Mouse (Mus musculus): ENCODE measurements around the gene Surf6.

The Surf6 gene

DNA sequence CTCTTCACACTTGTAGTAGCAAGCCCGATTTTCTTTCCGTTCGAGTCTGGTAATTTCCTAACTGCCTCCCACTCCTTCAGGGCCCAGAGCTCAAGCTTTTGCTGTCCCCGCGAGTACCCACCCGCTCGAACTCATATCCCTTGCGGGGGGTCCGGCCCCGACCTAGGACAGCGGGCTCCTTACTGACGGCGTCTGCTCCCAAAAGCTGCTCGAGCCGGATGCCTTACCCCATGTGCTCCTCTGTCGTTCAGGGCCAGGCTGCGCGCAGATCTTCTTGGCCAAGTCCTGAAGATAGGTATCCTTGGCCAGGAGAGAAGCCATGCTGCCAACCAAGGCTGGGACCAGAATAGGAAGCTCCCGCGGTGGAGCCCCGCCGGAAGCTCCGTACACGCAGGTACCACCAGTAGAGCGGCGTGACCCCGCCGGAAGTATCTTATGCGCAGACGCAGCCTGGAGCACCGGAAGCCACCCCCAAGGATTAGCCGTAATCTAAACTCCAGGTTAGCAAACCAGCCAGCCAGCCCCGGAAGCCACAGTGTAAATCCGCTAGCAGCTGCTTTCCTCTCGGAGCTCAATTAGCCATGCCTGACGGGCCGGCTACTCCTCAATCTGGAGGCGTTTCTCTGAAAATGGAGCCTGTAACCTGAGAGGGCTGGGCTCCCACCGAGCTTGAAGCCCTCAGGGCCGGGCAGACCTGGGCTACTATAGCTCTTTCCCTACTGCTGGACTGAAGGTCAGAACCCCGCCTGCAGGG lies at the start of gene Surf6:
Surf6 (minus strand) TSS at position 413 of the 754 bp plus-strand sequence.
- DNase-seq (ENCODE audit: extremely low spot score), result peak; percentile 93

DNA sequence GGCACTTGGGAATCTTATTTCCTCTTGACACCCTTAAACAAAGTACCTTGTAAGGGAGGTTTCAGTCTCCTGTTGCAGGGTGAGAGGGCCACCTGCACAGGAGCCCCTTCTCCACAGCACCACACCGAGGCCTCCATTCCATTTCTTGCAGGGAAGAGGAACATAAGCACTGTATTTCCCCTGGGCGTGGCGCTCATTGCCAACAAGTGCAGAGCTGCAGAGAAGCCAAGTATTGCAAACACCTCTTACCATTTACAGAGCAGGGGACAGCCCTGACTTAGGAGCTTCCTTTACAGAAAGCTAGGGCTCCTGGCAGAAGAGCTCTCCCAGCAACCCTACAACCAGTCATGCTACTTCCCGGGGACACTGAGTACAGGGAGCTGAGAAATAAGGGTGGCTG lies 49.5 kb upstream of the Surf6 start:
- DNase-seq (ENCODE audit: extremely low spot score), result no peak

DNA sequence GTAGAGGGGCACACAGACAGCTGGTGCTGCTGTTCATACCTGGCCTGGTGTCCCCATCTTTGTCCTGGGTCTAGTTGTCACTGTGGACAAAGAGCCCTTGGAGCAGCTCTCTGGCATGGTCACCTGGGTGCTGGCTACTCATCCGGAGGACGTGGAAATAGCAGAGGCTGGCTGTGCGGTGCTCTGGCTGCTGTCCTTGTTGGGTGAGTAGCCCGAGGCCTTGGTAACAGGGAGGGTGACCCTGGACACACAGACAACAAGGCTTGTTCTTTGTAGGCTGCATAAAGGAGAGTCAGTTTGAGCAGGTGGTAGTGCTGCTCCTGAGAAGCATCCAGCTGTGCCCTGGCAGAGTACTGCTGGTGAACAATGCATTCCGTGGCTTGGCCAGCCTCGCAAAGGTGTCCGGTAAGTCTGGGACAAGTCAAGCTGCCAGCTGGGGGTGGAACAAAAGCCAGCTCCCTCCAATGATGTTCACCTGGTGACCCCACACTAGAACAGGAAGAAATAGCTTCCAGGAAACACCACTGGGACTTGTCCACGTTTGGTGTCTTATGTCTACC lies 48.7 kb upstream of the Surf6 start:
- no peak for DNase-seq (ENCODE audit: extremely low spot score)

DNA sequence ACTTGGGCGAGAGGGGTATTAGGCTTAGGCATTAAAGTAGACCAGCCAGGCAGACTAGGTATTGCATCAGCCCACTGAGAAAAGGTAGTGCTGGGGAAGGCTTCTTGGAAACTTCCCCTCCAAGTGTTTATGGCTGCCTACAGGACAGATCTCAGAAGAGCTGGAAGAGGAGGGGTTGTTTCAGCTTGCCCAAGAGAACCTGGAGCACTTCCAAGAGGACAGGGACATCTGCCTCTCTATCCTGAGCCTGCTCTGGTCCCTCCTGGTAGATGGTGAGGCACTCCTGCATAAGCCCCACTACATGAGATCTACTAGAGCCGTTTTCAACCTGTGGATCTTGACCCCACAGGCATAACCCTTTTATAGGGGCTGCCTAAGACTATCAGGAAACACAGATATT lies 47.7 kb upstream of the Surf6 start:
- no peak for DNase-seq (ENCODE audit: extremely low spot score)

DNA sequence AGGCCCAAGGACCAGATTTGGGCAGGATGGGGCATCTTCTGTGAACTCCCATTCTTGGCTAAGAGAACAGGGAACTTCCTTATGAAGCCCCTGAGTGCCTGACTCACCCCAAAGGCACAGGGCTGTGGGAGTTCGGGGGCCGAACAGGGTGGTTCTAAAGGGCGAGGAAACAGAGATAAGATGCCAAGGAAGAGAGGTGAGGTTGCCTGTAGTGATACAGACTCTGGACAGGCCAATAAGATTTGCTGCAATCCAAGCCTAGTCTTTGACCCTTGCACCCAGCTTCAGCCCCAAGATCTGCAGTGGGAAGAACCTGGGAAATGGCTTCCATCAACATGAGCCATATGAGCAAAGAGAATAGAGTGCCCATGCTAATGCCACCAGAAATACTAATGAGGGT lies 40.6 kb upstream of the Surf6 start:
- no peak for DNase-seq (ENCODE audit: extremely low spot score)

DNA sequence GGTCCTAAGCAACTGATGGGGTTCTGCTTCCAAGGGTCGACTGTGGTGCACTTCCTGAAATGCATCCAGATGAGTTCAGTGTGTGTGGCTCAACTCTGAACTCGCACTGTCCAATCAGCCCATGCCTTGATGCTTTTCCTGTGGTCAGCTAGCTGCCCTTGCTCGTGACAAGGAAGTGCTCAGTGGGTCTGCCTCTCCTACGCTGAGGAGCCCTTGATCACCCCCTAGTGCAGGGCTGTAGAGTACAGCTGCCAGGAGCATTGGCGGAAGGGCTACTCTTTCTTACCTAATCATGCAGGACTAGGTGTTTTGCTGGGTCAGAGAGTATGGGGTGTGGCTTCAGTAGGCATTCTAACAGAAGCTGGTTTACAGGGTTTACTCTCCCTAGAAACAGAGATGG lies 38.9 kb upstream of the Surf6 start:
- no peak for DNase-seq (ENCODE audit: extremely low spot score)

DNA sequence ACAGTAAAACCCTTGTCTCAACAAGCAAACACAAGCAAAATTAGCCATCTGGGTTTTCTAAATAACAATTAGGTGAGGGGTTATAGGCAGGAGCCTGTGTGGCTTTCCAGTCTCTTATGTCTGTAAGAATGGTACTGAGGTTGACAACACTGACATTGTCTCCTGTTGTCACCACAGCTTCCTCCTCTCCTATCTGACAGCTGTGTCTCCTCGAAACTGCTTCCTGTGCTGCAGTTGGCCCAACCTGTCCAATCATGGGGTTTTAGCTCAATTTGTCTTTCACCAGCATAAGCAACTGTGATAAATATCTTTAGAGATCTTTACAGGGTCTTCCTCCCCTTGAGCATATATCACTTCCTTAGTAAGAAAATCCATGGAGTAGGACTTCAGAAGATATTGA lies 33.7 kb upstream of the Surf6 start:
- DNase-seq (ENCODE audit: extremely low spot score), result no peak

DNA sequence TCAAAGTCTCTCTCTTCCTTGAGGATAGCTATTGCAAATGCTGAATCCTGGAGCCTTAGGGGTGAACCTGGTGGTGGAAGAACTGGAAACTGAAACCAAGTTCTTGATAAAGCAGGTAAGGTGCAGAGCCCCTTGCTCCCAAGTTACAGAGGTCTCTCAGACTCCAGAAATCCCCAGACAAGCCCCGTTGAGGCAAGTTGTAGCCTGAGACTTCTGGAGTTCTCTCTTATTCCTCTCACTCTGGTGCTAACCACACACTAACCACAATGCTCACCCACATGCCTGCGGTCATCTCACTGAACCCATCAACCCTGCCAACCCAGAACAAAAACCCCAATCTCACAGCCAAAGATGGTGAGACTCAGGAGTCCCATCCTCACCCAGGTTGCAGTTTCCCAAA lies 32.6 kb upstream of the Surf6 start:
- DNase-seq (ENCODE audit: extremely low spot score), result no peak

DNA sequence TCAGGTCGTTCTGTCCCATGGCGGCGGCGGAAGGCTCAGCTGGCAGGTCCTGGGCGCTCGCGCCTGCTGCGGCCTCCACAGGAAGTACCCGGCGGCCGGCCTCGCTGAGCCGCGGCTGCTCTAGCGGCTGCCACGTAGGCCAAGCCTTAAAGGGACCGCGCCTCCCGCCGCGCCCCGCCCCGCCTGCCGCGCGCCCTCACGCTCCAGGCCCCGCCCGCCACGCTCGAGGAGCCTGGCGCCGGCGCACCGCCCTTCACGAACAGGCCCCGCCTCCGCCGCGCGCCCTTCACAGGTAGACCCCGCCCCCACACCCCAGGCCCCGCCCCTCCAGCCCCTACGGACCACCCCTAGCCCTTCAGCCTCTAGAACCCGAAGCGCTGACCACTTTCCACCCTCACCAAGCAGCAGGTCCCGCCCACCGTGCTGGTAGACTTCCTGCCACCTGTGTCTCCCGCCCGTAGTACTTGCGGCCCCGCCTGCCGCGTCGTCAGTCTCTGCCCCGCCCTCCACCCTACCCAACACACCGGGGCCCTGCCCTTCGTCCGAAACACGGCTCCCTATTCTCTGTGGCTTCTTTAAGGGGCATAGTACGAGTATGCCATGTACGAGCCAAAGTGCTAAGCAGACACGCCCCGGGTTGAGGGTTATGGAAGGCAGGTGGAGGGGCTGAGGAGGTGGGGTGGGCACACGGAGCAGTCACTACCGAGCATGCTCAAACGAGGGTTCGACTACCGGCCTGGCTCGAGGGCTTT lies 30.8 kb upstream of the Surf6 start, which contains the start of the genes Surf4 and Stkld1:
Surf4 (minus strand) TSS at position 625 of the 752 bp plus-strand sequence.
Stkld1 (plus strand) TSS at position 744 of the 752 bp plus-strand sequence.
- peak; percentile 97 for DNase-seq (ENCODE audit: extremely low spot score)

DNA sequence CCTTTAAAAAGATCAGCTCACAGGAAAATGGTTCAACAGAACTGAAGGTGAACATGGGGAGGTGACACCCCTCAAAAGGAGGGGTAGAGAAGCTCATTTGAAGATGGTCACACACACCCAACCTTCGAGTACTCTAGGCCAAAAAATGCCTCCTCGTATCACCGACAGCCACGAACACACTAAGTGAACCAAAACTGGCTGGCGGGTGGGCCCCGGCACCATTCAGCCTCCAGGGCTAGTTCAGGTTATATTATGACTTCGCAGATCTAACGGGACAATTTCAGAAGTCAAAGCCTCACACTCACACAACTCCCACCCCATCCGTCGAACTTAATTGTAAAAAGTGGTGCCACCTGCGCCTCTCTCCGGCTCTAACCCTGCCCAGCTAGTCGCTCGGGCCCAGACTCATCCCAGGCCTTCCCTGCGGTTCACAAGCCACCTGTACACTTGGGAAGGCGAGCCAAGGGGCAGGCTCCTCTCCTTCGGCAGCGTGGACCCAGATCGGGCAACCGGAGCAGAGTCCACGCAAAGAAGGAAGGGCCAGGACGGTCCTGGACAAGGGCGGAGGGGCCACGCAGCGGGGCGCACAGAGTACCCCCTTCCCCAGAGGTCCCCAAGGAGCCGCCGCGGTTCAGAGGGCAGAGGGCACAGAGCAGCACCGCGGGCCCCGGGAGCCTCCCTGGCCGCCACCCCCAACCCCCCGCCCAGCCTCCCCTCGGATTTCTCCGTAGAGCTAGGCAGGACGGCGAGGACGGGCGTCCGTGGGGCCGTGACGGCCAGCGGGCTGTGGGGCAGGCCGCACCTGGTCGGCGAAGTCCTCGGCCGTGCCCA lies 30.0 kb upstream of the Surf6 start:
- DNase-seq (ENCODE audit: extremely low spot score), result no peak

DNA sequence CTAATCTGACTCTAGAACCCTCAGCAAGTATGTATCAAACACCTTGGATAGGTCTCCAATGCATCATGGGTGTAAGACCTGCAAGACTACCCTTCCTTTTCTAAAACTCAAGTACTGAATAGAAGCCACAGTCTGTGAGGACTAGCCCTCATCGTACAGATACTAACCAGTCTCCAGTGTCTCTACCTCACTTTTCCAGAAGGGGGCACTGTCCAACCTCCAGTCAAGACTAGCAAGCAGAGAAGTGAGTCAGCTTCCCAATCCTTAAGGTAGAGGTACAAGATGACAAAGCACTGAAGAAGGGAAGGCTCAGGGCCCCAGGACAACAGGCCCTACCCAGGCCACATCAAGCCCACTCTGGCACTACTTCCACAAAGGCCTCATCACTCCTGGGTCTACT lies 27.7 kb upstream of the Surf6 start:
- peak; percentile 56 for DNase-seq (ENCODE audit: extremely low spot score)

DNA sequence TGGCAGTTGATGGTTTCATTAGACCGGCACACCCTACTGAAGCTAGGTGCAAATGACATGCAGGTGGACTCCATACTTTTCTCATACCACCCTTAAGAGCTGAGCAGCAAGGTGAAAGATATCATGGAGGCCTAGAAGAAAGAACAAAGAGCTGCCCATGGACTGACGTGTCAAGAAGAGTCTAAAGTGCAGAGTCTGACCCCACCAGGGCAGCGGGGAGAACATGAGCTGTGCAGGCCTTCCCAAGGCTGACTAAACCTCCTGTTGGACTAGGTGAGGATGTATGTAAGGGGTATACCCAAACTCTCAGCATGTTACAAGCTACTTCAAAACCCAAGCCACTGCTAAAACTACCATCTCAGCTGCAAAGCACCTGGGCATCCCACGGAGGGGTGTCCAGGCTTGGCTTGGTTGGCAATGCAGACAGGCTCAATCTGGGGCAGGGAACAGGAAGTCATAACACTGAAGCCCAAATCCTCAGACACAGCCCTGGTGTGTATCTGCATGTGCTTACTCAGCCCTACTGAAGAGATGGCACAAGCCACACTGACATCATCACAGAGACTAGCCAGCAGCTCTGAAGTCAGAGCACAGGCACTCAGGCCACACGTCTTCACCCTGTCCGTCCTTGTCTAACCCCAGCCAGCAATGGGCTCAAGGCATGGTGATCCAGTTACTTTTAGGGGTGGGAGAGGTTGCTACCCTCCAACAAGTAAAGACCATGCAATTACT lies 25.2 kb upstream of the Surf6 start:
- DNase-seq (ENCODE audit: extremely low spot score), result no peak

DNA sequence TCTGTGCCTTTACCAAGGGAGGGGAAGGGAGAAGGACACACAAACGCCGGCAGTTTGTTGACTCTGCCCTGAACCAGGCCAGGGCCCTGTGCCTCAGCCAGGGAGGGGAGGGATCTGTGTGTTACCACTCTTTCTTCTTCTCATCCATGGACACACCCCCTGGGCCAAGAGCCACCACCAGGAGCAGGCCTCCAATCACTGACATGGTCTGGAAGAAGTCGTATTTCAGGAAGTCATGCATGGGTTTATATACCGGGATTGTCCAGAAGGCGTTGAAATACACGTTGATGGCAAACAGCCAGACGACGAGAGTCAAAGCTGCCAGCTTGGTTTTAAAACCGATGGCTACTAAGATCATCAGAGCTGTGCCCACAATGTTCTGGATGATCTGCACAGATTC lies 19.1 kb upstream of the Surf6 start:
- no peak for DNase-seq (ENCODE audit: extremely low spot score)

DNA sequence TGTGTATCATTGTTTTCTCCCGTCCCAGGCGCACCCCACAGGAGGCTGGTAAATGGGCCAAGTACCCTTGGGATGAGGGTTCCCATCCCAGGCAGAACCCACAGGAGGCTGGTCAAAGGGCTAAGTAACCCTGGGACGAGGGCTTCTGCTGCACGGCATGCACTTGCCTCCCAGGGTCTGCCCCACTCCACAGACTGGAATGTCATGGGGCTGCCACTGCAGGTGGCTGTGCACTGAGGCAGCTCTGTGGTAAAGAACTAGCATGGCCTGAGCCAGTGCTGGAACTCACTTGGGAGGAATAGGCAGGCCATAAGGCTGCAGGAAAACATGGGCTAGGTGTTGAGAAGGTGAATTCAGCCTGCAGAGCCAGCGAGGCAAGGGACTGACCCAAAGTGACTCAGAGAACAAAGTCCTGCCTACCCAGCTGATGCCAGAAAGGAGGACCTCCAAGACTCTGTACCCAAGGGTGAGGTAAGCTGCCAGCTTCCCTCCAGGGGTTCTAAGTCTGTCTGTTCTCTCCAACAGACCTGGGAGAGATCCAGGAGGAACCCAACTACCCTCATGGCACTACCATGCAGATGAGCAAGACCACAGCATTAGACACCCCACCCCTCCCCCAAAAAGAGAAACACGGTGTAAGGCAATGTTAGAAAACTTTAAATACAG lies 17.6 kb upstream of the Surf6 start:
- DNase-seq (ENCODE audit: extremely low spot score), result no peak

DNA sequence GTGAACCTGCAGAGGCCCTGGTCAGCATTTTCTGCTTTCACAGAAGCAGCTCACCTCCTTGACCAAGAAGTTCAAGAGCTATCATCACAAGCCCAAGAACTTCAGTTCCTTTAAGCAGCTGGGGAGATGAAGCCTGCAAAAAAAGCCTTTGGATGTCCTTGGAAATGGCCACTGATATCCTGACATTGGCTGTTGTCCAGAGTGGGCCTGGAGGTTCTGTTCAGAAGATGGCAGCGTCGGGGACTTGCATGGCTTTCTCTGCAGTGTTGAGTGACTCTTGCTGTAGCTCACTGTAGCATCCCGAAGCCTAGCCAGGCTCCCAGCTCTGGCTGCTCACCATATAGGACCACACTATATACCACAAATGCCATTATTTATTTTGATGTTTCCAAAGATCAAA lies 17.0 kb upstream of the Surf6 start:
- no peak for DNase-seq (ENCODE audit: extremely low spot score)

DNA sequence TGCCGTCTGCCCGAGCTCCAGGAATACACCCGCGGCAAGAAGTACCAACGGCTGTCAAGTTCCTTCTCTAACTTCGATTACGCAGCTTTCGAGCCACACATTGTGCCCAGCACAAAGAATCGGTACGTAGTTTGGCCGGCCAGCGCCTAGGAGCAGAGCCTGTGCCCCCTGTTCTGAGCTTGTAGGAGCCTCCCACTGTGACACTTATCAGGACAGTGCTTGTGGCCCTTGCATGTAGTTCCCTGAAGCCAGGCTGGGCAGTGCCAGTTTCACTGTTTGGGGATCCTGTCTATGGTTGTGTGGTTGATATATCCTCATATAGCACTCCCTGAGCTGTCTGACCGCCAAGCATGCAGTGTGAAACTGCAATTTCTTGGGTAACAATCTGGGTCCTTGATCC lies 14.1 kb upstream of the Surf6 start:
- no peak for DNase-seq (ENCODE audit: extremely low spot score)

DNA sequence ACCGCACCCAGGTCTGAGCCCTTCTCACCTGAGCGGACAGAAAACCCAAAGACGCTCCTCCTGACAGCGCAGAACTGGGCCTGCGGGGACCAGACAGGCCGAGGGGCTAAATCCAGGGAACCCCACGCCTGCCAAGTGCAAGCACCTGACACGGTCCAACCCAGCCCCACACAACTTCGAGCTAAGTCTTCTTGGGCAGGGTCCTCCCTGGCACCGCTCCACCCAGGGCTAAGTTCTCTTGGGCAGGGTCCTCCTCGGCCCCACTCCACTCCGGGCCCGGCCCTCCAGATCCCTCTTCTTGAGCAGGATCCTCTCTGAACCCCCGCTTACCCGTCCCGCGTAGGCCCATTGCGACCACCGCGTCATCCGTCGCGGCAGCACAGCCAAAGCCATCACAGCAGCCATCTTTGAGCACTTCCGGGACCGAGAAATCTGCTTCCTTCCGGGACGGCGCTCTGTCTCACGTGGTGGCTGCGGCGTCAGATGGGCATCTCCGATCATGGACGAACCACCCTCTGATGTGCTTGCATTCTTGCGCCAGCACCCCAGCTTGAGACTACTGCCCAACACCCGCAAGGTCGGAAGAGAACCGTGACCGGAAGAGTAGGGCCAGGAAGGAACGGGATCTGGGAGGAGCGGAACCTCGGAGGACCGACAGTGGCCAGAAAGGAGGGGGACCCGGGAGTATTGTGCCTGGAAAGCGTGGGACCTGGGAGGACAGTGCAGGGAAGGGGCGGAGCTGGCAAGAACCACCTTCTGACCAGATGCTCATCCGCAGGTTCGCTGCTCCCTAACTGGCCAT lies 13.4 kb upstream of the Surf6 start, which contains the start of the genes Surf2 and Surf1:
Surf2 (plus strand) TSS at position 441 of the 802 bp plus-strand sequence.
Surf1 (minus strand) TSS at position 604 of the 802 bp plus-strand sequence.
- DNase-seq (ENCODE audit: extremely low spot score), result peak; percentile 79

DNA sequence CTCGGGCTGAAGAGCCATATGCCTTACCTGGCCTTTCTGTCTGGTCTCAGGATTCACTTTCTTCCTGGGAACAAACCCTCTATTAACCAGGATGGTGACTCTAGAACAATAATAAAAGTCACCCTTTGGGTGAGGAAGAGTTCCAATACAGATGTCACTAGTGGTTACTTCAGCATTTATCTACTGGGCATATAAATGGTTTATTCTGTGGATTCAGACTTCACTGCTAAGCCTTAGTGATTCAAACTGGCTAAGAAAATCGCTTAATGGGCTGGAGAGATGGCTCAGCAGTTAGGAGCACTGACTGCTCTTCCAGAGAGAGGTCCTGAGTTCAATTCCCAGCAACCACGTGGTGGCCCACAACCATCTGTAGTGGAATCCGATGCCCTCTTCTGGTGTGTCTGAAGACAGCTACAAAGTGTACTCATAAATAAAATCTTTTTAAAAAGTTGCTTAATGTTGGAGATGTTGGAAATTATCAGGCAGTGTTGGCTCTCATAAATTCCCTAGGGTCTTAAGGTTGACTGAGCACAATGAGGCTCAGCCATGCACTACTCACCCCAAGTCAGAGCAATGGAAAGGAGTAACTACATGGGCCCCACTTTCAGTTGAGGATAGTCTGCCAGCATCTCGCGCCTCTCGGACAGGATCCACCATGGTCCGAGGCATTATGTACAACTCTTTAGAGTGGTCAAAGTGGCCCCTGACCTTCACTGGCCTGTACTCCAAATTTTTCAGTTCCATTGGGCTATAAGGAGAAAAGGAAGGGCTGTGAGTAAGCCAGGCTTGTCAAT lies 11.7 kb upstream of the Surf6 start:
- DNase-seq (ENCODE audit: extremely low spot score), result no peak

Measured in embryo, embryonic 9.5 days (tissue).